Mouse (Mus musculus) MEL (cell line): ENCODE results near the gene Ripply2. TPM values are rescaled to one million over a fixed set of nuclear protein-coding genes. Genes with fewer than 3 reads are reported as not detected.

Source experiments
- DNase-seq: peaks from one replicate; pipeline ENCODE4 v3.0.0; 2011; ENCODE audit warnings: low read depth, low spot score
- H3K27ac ChIP-seq: 2 replicates; pipeline ENCODE4 v1.5.1; 2012; ENCODE audit warnings: low read depth, mild to moderate bottlenecking, control low read depth, low read length, moderate library complexity; ENCODE audit not compliant: control insufficient read depth
- H3K27me3 ChIP-seq, 2 experiments: fragments of 150-350 bp in 1 of 2; sonication (generic) in 1 of 2; 2 replicates each; pipeline ENCODE4 v1.6.1; 2012; ENCODE audit warnings: low read length in 2 of 2, mild to moderate bottlenecking in 2 of 2, improper control_type of control experiment in 1 of 2, moderate library complexity in 1 of 2; ENCODE audit not compliant: insufficient read depth in 2 of 2, control insufficient read depth in 1 of 2
- H3K36me3 ChIP-seq, 2 experiments: 2 replicates each; pipeline ENCODE4 v1.6.1; 2012 to 2014; ENCODE audit warnings: low read length in 2 of 2, improper control_type of control experiment in 1 of 2, inconsistent platforms in 1 of 2, mild to moderate bottlenecking in 1 of 2; ENCODE audit not compliant: insufficient read depth in 2 of 2, control insufficient read depth in 1 of 2
- H3K4me1 ChIP-seq, 2 experiments: fragments of 150-350 bp in 1 of 2; sonication (generic) in 1 of 2; 2 replicates each; pipeline ENCODE4 v1.6.1; 2012; ENCODE audit warnings: low read length in 2 of 2, improper control_type of control experiment in 1 of 2, mild to moderate bottlenecking in 1 of 2; ENCODE audit not compliant: insufficient read depth in 2 of 2, control insufficient read depth in 1 of 2
- H3K4me3 ChIP-seq, 2 experiments: fragments of 150-350 bp in 1 of 2; sonication (generic) in 1 of 2; 2 replicates each; pipeline ENCODE4 v1.5.1; 2012; ENCODE audit warnings: low read depth in 2 of 2, low read length in 2 of 2, mild to moderate bottlenecking in 2 of 2, moderate library complexity in 2 of 2, control low read depth in 1 of 2, improper control_type of control experiment in 1 of 2; ENCODE audit not compliant: control insufficient read depth in 1 of 2, insufficient read depth in 1 of 2
- H3K79me2 ChIP-seq: 2 replicates; pipeline ENCODE4 v1.6.1; 2012; ENCODE audit warnings: mild to moderate bottlenecking, low read length, moderate library complexity; ENCODE audit not compliant: control insufficient read depth, poor library complexity, insufficient read depth
- H3K9ac ChIP-seq: 2 replicates; pipeline ENCODE4 v1.6.1; 2012; ENCODE audit warnings: low read depth, mild to moderate bottlenecking, control low read depth, low read length, moderate library complexity; ENCODE audit not compliant: control insufficient read depth, poor library complexity, severe bottlenecking
- H3K9me3 ChIP-seq: fragments of 150-350 bp; sonication (generic); replicated peaks from 2 replicates; pipeline ENCODE4 v1.6.1; 2012; ENCODE audit warnings: mild to moderate bottlenecking, low read length, improper control_type of control experiment, moderate library complexity; ENCODE audit not compliant: insufficient read depth
- BHLHE40 ChIP-seq: IDR thresholded peaks from 2 replicates; pipeline ENCODE4 v1.6.1; 2012; ENCODE audit warnings: low read depth, mild to moderate bottlenecking, inconsistent platforms, low read length, improper control_type of control experiment, borderline replicate concordance
- CHD1 ChIP-seq: IDR thresholded peaks from 2 replicates; pipeline ENCODE4 v1.6.1; 2012; ENCODE audit warnings: low read depth, mild to moderate bottlenecking, inconsistent platforms, low read length, improper control_type of control experiment
- CHD2 ChIP-seq: IDR thresholded peaks from 2 replicates; pipeline ENCODE4 v1.6.1; 2011; ENCODE audit warnings: low read length, improper control_type of control experiment
- CTCF ChIP-seq, 3 experiments: IDR thresholded peaks in 2 of 3; conservative IDR thresholded peaks in 1 of 3; 2 replicates each; pipeline ENCODE4 v1.5.1; 2011 to 2012; ENCODE audit warnings: low read length in 3 of 3, low read depth in 2 of 3, mild to moderate bottlenecking in 2 of 3, improper control_type of control experiment in 1 of 3, inconsistent platforms in 1 of 3, mixed read lengths in 1 of 3, moderate library complexity in 1 of 3; ENCODE audit not compliant: control insufficient read depth in 1 of 3, insufficient read depth in 1 of 3, poor library complexity in 1 of 3, severe bottlenecking in 1 of 3
- EP300 ChIP-seq, 2 experiments: IDR thresholded peaks; 2 replicates each; pipeline ENCODE4 v1.6.1; 2011; ENCODE audit warnings: improper control_type of control experiment in 2 of 2, low read length in 2 of 2, low read depth in 1 of 2, mild to moderate bottlenecking in 1 of 2
- ETS1 ChIP-seq: IDR thresholded peaks from 2 replicates; pipeline ENCODE4 v1.6.1; 2012; ENCODE audit warnings: low read depth, mild to moderate bottlenecking, inconsistent platforms, low read length, improper control_type of control experiment, moderate library complexity
- GABPA ChIP-seq: IDR thresholded peaks from 2 replicates; pipeline ENCODE4 v1.6.1; 2012; ENCODE audit warnings: low read depth, mild to moderate bottlenecking, inconsistent platforms, low read length, improper control_type of control experiment, moderate library complexity
- KAT2A ChIP-seq: conservative IDR thresholded peaks from 2 replicates; pipeline ENCODE4 v1.6.1; 2012; ENCODE audit warnings: low read depth, low read length, improper control_type of control experiment, inconsistent platforms
- MAFK ChIP-seq: IDR thresholded peaks from 2 replicates; pipeline ENCODE4 v1.6.1; 2011; ENCODE audit warnings: low read depth, mild to moderate bottlenecking, low read length, improper control_type of control experiment, borderline replicate concordance
- MXI1 ChIP-seq: IDR thresholded peaks from 2 replicates; pipeline ENCODE4 v1.6.1; 2011; ENCODE audit warnings: mild to moderate bottlenecking, low read depth, low read length, improper control_type of control experiment
- MYB ChIP-seq: IDR thresholded peaks from 2 replicates; pipeline ENCODE4 v1.6.1; 2011; ENCODE audit warnings: mild to moderate bottlenecking, low read depth, low read length, improper control_type of control experiment
- MYC ChIP-seq: IDR thresholded peaks from 2 replicates; pipeline ENCODE4 v1.6.1; 2011; ENCODE audit warnings: low read depth, mild to moderate bottlenecking, low read length, improper control_type of control experiment, moderate library complexity
- POLR2A ChIP-seq, 2 experiments: IDR thresholded peaks; 2 replicates each; pipeline ENCODE4 v1.6.1; 2011 to 2012; ENCODE audit warnings: low read length in 2 of 2, mild to moderate bottlenecking in 2 of 2, control low read depth in 1 of 2, improper control_type of control experiment in 1 of 2, low read depth in 1 of 2, moderate library complexity in 1 of 2; ENCODE audit not compliant: control insufficient read depth in 1 of 2, insufficient read depth in 1 of 2, poor library complexity in 1 of 2
- RAD21 ChIP-seq: IDR thresholded peaks from 2 replicates; pipeline ENCODE4 v1.6.1; 2011; ENCODE audit warnings: mild to moderate bottlenecking, low read depth, low read length, improper control_type of control experiment
- TBP ChIP-seq: IDR thresholded peaks from 2 replicates; pipeline ENCODE4 v1.8.0; 2011; ENCODE audit warnings: low read depth, low read length, improper control_type of control experiment
- UBTF ChIP-seq: IDR thresholded peaks from 2 replicates; pipeline ENCODE4 v1.6.1; 2012; ENCODE audit warnings: low read depth, mild to moderate bottlenecking, inconsistent platforms, low read length, improper control_type of control experiment, moderate library complexity, borderline replicate concordance; ENCODE audit not compliant: insufficient read depth
- USF2 ChIP-seq, 2 experiments: IDR thresholded peaks; 2 replicates each; pipeline ENCODE4 v1.6.1; 2011 to 2012; ENCODE audit warnings: improper control_type of control experiment in 2 of 2, low read length in 2 of 2, borderline replicate concordance in 1 of 2, inconsistent platforms in 1 of 2, low read depth in 1 of 2, mild to moderate bottlenecking in 1 of 2; ENCODE audit not compliant: insufficient read depth in 1 of 2
- ZC3H11A ChIP-seq: IDR thresholded peaks from 2 replicates; pipeline ENCODE4 v1.6.1; 2012; ENCODE audit warnings: low read depth, mild to moderate bottlenecking, inconsistent platforms, low read length, improper control_type of control experiment
- ZKSCAN1 ChIP-seq: IDR thresholded peaks from 2 replicates; pipeline ENCODE4 v1.6.1; 2012; ENCODE audit warnings: low read depth, mild to moderate bottlenecking, inconsistent platforms, low read length, improper control_type of control experiment, moderate library complexity
- ZNF384 ChIP-seq: IDR thresholded peaks from 2 replicates; pipeline ENCODE4 v1.6.1; 2012; ENCODE audit warnings: low read depth, mild to moderate bottlenecking, inconsistent platforms, low read length, improper control_type of control experiment
- polyA plus RNA-seq, 2 experiments: library from polyadenylated mRNA; stranded (reverse) in 1 of 2; unstranded in 1 of 2; fragments of >175 nt in 1 of 2; fragments of >200 nt in 1 of 2; gene quantifications; 2 replicates each; pipeline versions ENCODE4 v1.2.1 to v1.2.4; 2012; ENCODE audit warnings: low replicate concordance in 2 of 2, low read depth in 1 of 2; ENCODE audit not compliant: insufficient read length in 2 of 2, insufficient read depth in 1 of 2, missing spikeins in 1 of 2
- total RNA-seq: library from RNA; depleted of rRNA; stranded (reverse); fragments of 300-350 nt; gene quantifications from 2 replicates; pipeline ENCODE4 v1.2.3, GENCODE M21; 2012

The Ripply2 gene
- total and polyA plus RNA-seq, 3 experiments, result not detected

DNA sequence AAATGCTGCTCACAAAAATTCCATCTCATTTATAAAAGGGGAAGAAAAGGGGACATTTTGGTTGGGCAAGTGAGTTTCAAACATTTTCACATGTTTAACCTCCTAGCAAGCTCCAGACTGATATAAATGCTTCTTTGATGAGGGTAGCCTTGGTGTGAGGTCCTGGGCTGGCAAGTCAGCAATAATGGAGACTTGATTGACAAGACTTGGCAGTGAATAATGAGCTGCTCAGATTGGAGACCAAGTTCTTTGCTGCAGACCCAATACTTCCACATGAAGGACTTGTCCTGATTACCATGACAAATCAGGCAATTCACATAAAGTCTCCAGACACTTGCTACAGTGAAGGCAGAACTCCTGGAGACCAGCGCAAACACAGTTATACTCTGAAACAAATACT, 6.4 kb upstream of the Ripply2 start:
- H3K36me3 ChIP-seq, result no peaks in the 10 kb centered on the region; a peak in 1 of 4 replicates
- H3K4me3 ChIP-seq, result no peak overlapping the region
- H3K27ac ChIP-seq, result no peak overlapping the region
- no peaks in the 10 kb centered on the region for H3K27me3 ChIP-seq
- H3K79me2 ChIP-seq, result no peaks in the 10 kb centered on the region
- DNase-seq, result no peak
- H3K9ac ChIP-seq, result no peak overlapping the region
- no peaks in the 10 kb centered on the region for H3K9me3 ChIP-seq
- no peak for TF ChIP-seq ZKSCAN1
- no peak for TF ChIP-seq ZNF384
- no peak for TF ChIP-seq CHD1
- no peak for TF ChIP-seq UBTF
- no peak for TF ChIP-seq USF2 (IDR thresholded peaks at IDR 0.05; ENCODE audit: borderline replicate concordance in 1 of 2, insufficient read depth in 1 of 2, low read depth in 1 of 2, low read length in 2 of 2)
- no peak for TF ChIP-seq GABPA
- TF ChIP-seq CTCF (IDR thresholded peaks at IDR 0.05 in 2 of 3, conservative IDR thresholded peaks at IDR 0.05 in 1 of 3; ENCODE audit: control insufficient read depth in 1 of 3, insufficient read depth in 1 of 3, low read depth in 2 of 3, low read length in 3 of 3, poor library complexity in 1 of 3, severe bottlenecking in 1 of 3), result no peak
- TF ChIP-seq MXI1, result no peak
- TF ChIP-seq CHD2, result no peak
- TF ChIP-seq TBP, result no peak
- TF ChIP-seq KAT2A, result no peak
- no peak for TF ChIP-seq ZC3H11A
- TF ChIP-seq RAD21, result no peak
- H3K4me1 ChIP-seq, result 0 out of 4 replicates have a peak, but pooled peaks cover 0 to 4% of the 10 kb centered on the region in 2 experiments

DNA sequence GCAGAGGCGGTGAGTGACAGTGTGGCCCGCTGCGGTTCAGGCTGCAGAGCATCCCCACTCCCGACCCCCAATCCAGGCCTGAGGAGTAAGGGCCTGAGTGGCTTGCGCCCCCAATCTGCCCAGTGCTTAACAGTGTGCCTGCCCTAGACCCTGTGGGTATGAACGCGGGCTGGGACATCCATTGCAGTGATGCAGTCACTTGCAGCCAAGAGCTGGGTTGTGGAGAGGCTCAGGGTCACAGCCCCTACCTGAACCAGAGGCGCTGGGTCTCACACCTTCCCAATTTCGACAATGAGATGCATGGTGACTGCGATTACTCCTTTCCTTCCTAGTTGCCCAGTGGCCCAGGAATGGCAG, 579 bp downstream of the Ripply2 start:
- peaks cover 0 to 3% of the 10 kb centered on the region in 2 experiments; a peak in 1 of 4 replicates for H3K36me3 ChIP-seq
- H3K27me3 ChIP-seq, result no peaks in the 10 kb centered on the region
- no peaks in the 10 kb centered on the region for H3K9me3 ChIP-seq
- H3K79me2 ChIP-seq, result no peaks in the 10 kb centered on the region
- H3K27ac ChIP-seq, result no peak overlapping the region
- DNase-seq, result no peak
- TF ChIP-seq CHD2, result no peak
- no peak for TF ChIP-seq ZC3H11A
- TF ChIP-seq POLR2A (IDR thresholded peaks at IDR 0.05; ENCODE audit: control insufficient read depth in 1 of 2, insufficient read depth in 1 of 2, low read depth in 1 of 2, low read length in 2 of 2, poor library complexity in 1 of 2), result no peak
- TF ChIP-seq EP300 (IDR thresholded peaks at IDR 0.05; ENCODE audit: low read depth in 1 of 2, low read length in 2 of 2), result no peak
- no peak for TF ChIP-seq KAT2A
- TF ChIP-seq GABPA, result no peak
- no peak for TF ChIP-seq BHLHE40
- TF ChIP-seq MYC, result no peak
- TF ChIP-seq MYB, result no peak
- no peak for TF ChIP-seq ETS1
- TF ChIP-seq MAFK, result no peak
- no peak for TF ChIP-seq MXI1
- H3K4me3 ChIP-seq, result no peak overlapping the region
- no peak overlapping the region for H3K9ac ChIP-seq
- no peaks in the 10 kb centered on the region for H3K4me1 ChIP-seq
